Mouse (Mus musculus): ENCODE results near the gene Dapp1.
"Not testable (repeated sequence)": the region's sequence is repeated elsewhere in the genome, so short reads cannot be mapped to it uniquely, and the experiment has no call there.

Gene Dapp1

GRCm38 (mm10) chr3:137954256-137954916 is 27.0 kb downstream of the Dapp1 start:
- DNase-seq (ENCODE audit: low read depth, low spot score), result no peak

GRCm38 (mm10) chr3:137952914-137953880 is 28.1 kb downstream of the Dapp1 start:
- peak; percentile 63 for DNase-seq (ENCODE audit: low read depth, low spot score)

- DNase-seq (ENCODE audit: low read depth, low spot score), result no peak
Observed at GRCm38 (mm10) chr3:137952225-137952913, 29.0 kb downstream of the Dapp1 start.

GRCm38 (mm10) chr3:137951819-137952218 is 29.5 kb downstream of the Dapp1 start:
- no peak for DNase-seq (ENCODE audit: low read depth, low spot score)

- not testable (repeated sequence) for DNase-seq (ENCODE audit: low read depth, low spot score)
Observed at GRCm38 (mm10) chr3:137951302-137951701, 30.0 kb downstream of the Dapp1 start.

GRCm38 (mm10) chr3:137950191-137950885 is 31.0 kb downstream of the Dapp1 start:
- no peak for DNase-seq (ENCODE audit: low read depth, low spot score)

GRCm38 (mm10) chr3:137947525-137947924 is 33.8 kb downstream of the Dapp1 start:
- no peak for DNase-seq (ENCODE audit: low read depth, low spot score)

GRCm38 (mm10) chr3:137946827-137947226 is 34.5 kb downstream of the Dapp1 start:
- DNase-seq (ENCODE audit: low read depth, low spot score), result no peak

- no peak for DNase-seq (ENCODE audit: low read depth, low spot score)
Observed at GRCm38 (mm10) chr3:137943737-137944154, 37.6 kb downstream of the Dapp1 start.

GRCm38 (mm10) chr3:137942098-137942622 is 39.2 kb downstream of the Dapp1 start:
- DNase-seq (ENCODE audit: low read depth, low spot score), result no peak

- DNase-seq (ENCODE audit: low read depth, low spot score), result no peak
Observed at GRCm38 (mm10) chr3:137941555-137941954, 39.8 kb downstream of the Dapp1 start.

- no peak for DNase-seq (ENCODE audit: low read depth, low spot score)
Observed at GRCm38 (mm10) chr3:137940757-137941156, 40.6 kb downstream of the Dapp1 start.

GRCm38 (mm10) chr3:137938608-137939007 is 42.7 kb downstream of the Dapp1 start:
- no peak for DNase-seq (ENCODE audit: low read depth, low spot score)

GRCm38 (mm10) chr3:137936541-137936940 is 44.8 kb downstream of the Dapp1 start:
- no peak for DNase-seq (ENCODE audit: low read depth, low spot score)

- DNase-seq (ENCODE audit: low read depth, low spot score), result no peak
Observed at GRCm38 (mm10) chr3:137935570-137936525, 45.5 kb downstream of the Dapp1 start.

- DNase-seq (ENCODE audit: low read depth, low spot score), result no peak
Observed at GRCm38 (mm10) chr3:137933986-137934385, 47.4 kb downstream of the Dapp1 start.

GRCm38 (mm10) chr3:137932748-137933147 is 48.6 kb downstream of the Dapp1 start:
- DNase-seq (ENCODE audit: low read depth, low spot score), result no peak

GRCm38 (mm10) chr3:137929940-137930339 is 51.4 kb downstream of the Dapp1 start:
- no peak for DNase-seq (ENCODE audit: low read depth, low spot score)

GRCm38 (mm10) chr3:137927010-137927409 is 54.3 kb downstream of the Dapp1 start:
- no peak for DNase-seq (ENCODE audit: low read depth, low spot score)

GRCm38 (mm10) chr3:137920594-137920993 is 60.8 kb downstream of the Dapp1 start:
- no peak for DNase-seq (ENCODE audit: low read depth, low spot score)
